Comparison of ENCODE assay signal across 9 mouse cellular contexts in the genomic region with DNA sequence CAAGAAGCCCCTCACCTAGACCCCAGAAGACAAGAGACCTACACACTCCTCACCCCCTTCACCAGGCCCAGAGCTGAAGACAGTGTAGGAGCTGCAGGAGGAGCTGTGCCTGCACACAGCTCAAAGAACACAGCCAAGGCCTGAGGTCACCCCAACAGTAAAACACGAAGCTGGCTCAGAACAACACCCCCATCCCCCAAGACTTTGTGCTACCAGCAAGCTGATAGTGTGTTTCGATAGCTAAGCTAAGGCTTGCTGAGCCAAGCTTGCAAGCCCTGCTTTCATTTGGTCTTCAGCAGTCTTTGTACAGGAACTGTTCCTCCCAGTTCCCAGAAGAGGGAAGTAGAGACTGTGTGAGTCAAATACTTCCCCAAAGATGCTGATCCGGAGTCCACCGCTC. TPM values are rescaled to one million over a fixed set of nuclear protein-coding genes. Genes with fewer than 3 reads are reported as not detected.
DNase-seq lines count a peak whose midpoint lies in the region; ATAC-seq and TF ChIP-seq lines count a peak whose summit lies in the region.
"Had no signal": no experiment of that assay in that cellular context is flagged by ENCODE, and none has a peak within 500 bp of the region (broad histone marks: within the 10 kb centered on the region; RNA-seq: fewer than 3 reads in every experiment).

No protein-coding gene starts in this region.

- H3K9ac ChIP-seq in heart, embryonic 11.5 days (ENCODE audit: low read depth, low read length): no peak overlapping the region
- no peak overlapping the region for H3K9ac ChIP-seq in kidney, postnatal 0 days (ENCODE audit: low read depth, low read length)
- peak overlapping the region; percentile 1 for H3K9ac ChIP-seq in stomach, embryonic 16.5 days (ENCODE audit: low read length)
- H3K9ac ChIP-seq: embryonic facial prominence, embryonic 12.5 days had no signal

- no peaks in the 10 kb centered on the region for H3K27me3 ChIP-seq in heart, embryonic 11.5 days (ENCODE audit: control insufficient read depth, insufficient read depth, low read length)
- H3K27me3 ChIP-seq in spleen, adult 2 months (ENCODE audit: control insufficient read depth, insufficient read depth, low read length): no peaks in the 10 kb centered on the region
- no peaks in the 10 kb centered on the region for H3K27me3 ChIP-seq in kidney, postnatal 0 days (ENCODE audit: insufficient read depth, low read length)
- H3K27me3 ChIP-seq in stomach, embryonic 16.5 days (ENCODE audit: control insufficient read depth, insufficient read depth, low read length): no peaks in the 10 kb centered on the region
- H3K27me3 ChIP-seq: embryonic facial prominence, embryonic 12.5 days had no signal

- H3K36me3 ChIP-seq in heart, embryonic 11.5 days (ENCODE audit: control insufficient read depth, insufficient read depth, low read length): no peaks in the 10 kb centered on the region
- no peaks in the 10 kb centered on the region for H3K36me3 ChIP-seq in spleen, adult 2 months (ENCODE audit: control insufficient read depth, insufficient read depth, low read length)
- H3K36me3 ChIP-seq in kidney, postnatal 0 days (ENCODE audit: insufficient read depth, low read length): peaks cover 4% of the 10 kb centered on the region; the same call in 1 of the 2 replicates
- H3K36me3 ChIP-seq in stomach, embryonic 16.5 days (ENCODE audit: control insufficient read depth, insufficient read depth, low read length): no peaks in the 10 kb centered on the region
- H3K36me3 ChIP-seq: embryonic facial prominence, embryonic 12.5 days had no signal

- no peak for TF ChIP-seq POLR2A in spleen, adult 2 months (IDR thresholded peaks at IDR 0.05; ENCODE audit: low read depth, low read length)

- no peak overlapping the region for H3K4me2 ChIP-seq in heart, embryonic 11.5 days
- no peak overlapping the region for H3K4me2 ChIP-seq in kidney, postnatal 0 days (ENCODE audit: low read length)
- no peak overlapping the region for H3K4me2 ChIP-seq in stomach, embryonic 16.5 days (ENCODE audit: low read depth, low read length)
- H3K4me2 ChIP-seq: embryonic facial prominence, embryonic 12.5 days had no signal

- WGBS in heart, embryonic 11.5 days (ENCODE audit: insufficient replicate concordance): 64% methylated on average over 4 of the region's 4 CpGs
- WGBS in spleen, adult 2 months: 29% methylated on average over 4 of the region's 4 CpGs
- 46% methylated on average over 4 of the region's 4 CpGs for WGBS in kidney, postnatal 0 days
- WGBS in stomach, embryonic 16.5 days: 56% methylated on average over 4 of the region's 4 CpGs

- H3K4me1 ChIP-seq in heart, embryonic 11.5 days (ENCODE audit: control insufficient read depth, insufficient read depth, low read length): no peaks in the 10 kb centered on the region
- H3K4me1 ChIP-seq in spleen, adult 2 months (ENCODE audit: control insufficient read depth, insufficient read depth, insufficient read length): peaks cover 6% of the 10 kb centered on the region; the same call in 1 of the 2 replicates
- H3K4me1 ChIP-seq in kidney, postnatal 0 days (replicated peaks; ENCODE audit: insufficient read depth, low read length): no peaks in the 10 kb centered on the region
- peaks cover 6% of the 10 kb centered on the region for H3K4me1 ChIP-seq in stomach, embryonic 16.5 days (ENCODE audit: control insufficient read depth, insufficient read depth, low read length)
- H3K4me1 ChIP-seq: embryonic facial prominence, embryonic 12.5 days had no signal

- H3K9me3 ChIP-seq in heart, embryonic 11.5 days (replicated peaks; ENCODE audit: control insufficient read depth, low read length): no peaks in the 10 kb centered on the region
- H3K9me3 ChIP-seq in kidney, postnatal 0 days (replicated peaks; ENCODE audit: low read length): no peaks in the 10 kb centered on the region
- H3K9me3 ChIP-seq in stomach, embryonic 16.5 days (replicated peaks; ENCODE audit: control insufficient read depth, low read length): no peaks in the 10 kb centered on the region
- H3K9me3 ChIP-seq: embryonic facial prominence, embryonic 12.5 days had no signal

- no peak for ATAC-seq in heart, embryonic 11.5 days (replicated peaks; ENCODE audit: insufficient number of reproducible peaks, low FRiP score, low TSS enrichment)
- no peak; the same call in 1 of the 2 replicates for ATAC-seq in kidney, postnatal 0 days (replicated peaks; ENCODE audit: low FRiP score, low read depth)
- peak; percentile 40; the same call in 1 of the 2 replicates for ATAC-seq in stomach, embryonic 16.5 days (ENCODE audit: insufficient read depth, low FRiP score)

- no peak overlapping the region for H3K27ac ChIP-seq in heart, embryonic 11.5 days (ENCODE audit: low read depth, low read length)
- peak overlapping the region; percentile 54 for H3K27ac ChIP-seq in spleen, adult 2 months (ENCODE audit: insufficient read depth, low read length)
- peak overlapping the region; percentile 36; the same call in 1 of the 2 replicates for H3K27ac ChIP-seq in kidney, postnatal 0 days
- H3K27ac ChIP-seq in stomach, embryonic 16.5 days (ENCODE audit: low read length): peak overlapping the region; percentile 33; the same call in 1 of the 2 replicates
- H3K27ac ChIP-seq: embryonic facial prominence, embryonic 12.5 days had no signal

- DNase-seq in heart, adult 18-20 months: peak; percentile 18 to 55
- DNase-seq in spleen, adult 2 months (ENCODE audit: low read depth in 1 of 2, low spot score in 2 of 2): no peak
- DNase-seq in spleen, postnatal 10 days (ENCODE audit: low spot score in 2 of 2): no peak
- DNase-seq in kidney, postnatal 0 days (ENCODE audit: low spot score): peak; percentile 58
- no peak for DNase-seq in urinary bladder, postnatal 25 days (ENCODE audit: low spot score)
- no peak for DNase-seq in adrenal gland, postnatal 4 days (ENCODE audit: low spot score in 2 of 2)

- no peak overlapping the region for H3K4me3 ChIP-seq in heart, embryonic 11.5 days (ENCODE audit: low read depth, low read length)
- H3K4me3 ChIP-seq in spleen, adult 2 months (ENCODE audit: extremely low read depth, insufficient read depth, insufficient read length): no peak overlapping the region
- H3K4me3 ChIP-seq in kidney, postnatal 0 days (replicated peaks; ENCODE audit: low read depth, low read length): no peak overlapping the region
- no peak overlapping the region for H3K4me3 ChIP-seq in stomach, embryonic 16.5 days (replicated peaks; ENCODE audit: low read length)
- H3K4me3 ChIP-seq: embryonic facial prominence, embryonic 12.5 days had no signal

- no peak for TF ChIP-seq CTCF in spleen, adult 2 months (IDR thresholded peaks at IDR 0.05; ENCODE audit: extremely low read depth, insufficient read depth, insufficient read length, insufficient replicate concordance)
- peak; percentile 54; the same call in 1 of the 2 replicates for TF ChIP-seq CTCF in kidney, postnatal 0 days (IDR thresholded peaks at IDR 0.05; ENCODE audit: low read depth)

RNA-seq across cellular contexts. Expression of a gene that starts 7.7 kb away (rescaled TPM):
- 1 to 10 TPM; 7.6 to 8.1 TPM for total RNA-seq in heart, adult 18-20 months (2021)
- polyA plus RNA-seq in heart, embryonic 11.5 days (2014; fragmentation: Nextera tagmentation; extraction: Ambion mirVana): 3.6 TPM in 2 replicates
- polyA plus RNA-seq in spleen, adult 2 months (2012; rRNA removed): 5.1 and 5.6 TPM in 2 replicates
- 6.0 and 6.7 TPM in 2 replicates for polyA plus RNA-seq in kidney, postnatal 0 days (2015; fragmentation: Nextera tagmentation; extraction: Ambion mirVana)
- polyA plus RNA-seq in stomach, embryonic 16.5 days (2015; fragmentation: Nextera tagmentation; extraction: Ambion mirVana): 6.7 TPM in 2 replicates
- total RNA-seq in adrenal gland, postnatal 4 days (2021): 10 to 100 TPM; 28.0 to 29.2 TPM

RNA-seq across cellular contexts. Expression of a gene that starts 46.8 kb away (rescaled TPM):
- 10 to 100 TPM; 17.1 to 17.3 TPM for total RNA-seq in heart, adult 18-20 months (2021)
- 11.9 and 13.8 TPM in 2 replicates for polyA plus RNA-seq in heart, embryonic 11.5 days (2014; fragmentation: Nextera tagmentation; extraction: Ambion mirVana)
- 9.9 and 10.0 TPM in 2 replicates for polyA plus RNA-seq in spleen, adult 2 months (2012; rRNA removed)
- polyA plus RNA-seq in kidney, postnatal 0 days (2015; fragmentation: Nextera tagmentation; extraction: Ambion mirVana): 12.3 and 14.1 TPM in 2 replicates
- polyA plus RNA-seq in stomach, embryonic 16.5 days (2015; fragmentation: Nextera tagmentation; extraction: Ambion mirVana): 6.4 and 7.2 TPM in 2 replicates
- 10 to 100 TPM; 51.3 to 53.2 TPM for total RNA-seq in adrenal gland, postnatal 4 days (2021)

RNA-seq across cellular contexts. Expression of a gene that starts 57.5 kb away (rescaled TPM):
- 10 to 100 TPM; 13.6 to 13.9 TPM for total RNA-seq in heart, adult 18-20 months (2021)
- polyA plus RNA-seq in heart, embryonic 11.5 days (2014; fragmentation: Nextera tagmentation; extraction: Ambion mirVana): 5.8 and 6.6 TPM in 2 replicates
- 18.7 and 22.5 TPM in 2 replicates for polyA plus RNA-seq in spleen, adult 2 months (2012; rRNA removed)
- polyA plus RNA-seq in kidney, postnatal 0 days (2015; fragmentation: Nextera tagmentation; extraction: Ambion mirVana): 3.6 and 4.6 TPM in 2 replicates
- 6.7 and 8.2 TPM in 2 replicates for polyA plus RNA-seq in stomach, embryonic 16.5 days (2015; fragmentation: Nextera tagmentation; extraction: Ambion mirVana)
- 10 to 100 TPM; 47.3 to 48.8 TPM for total RNA-seq in adrenal gland, postnatal 4 days (2021)

RNA-seq across cellular contexts. Expression of a gene that starts 57.6 kb away (rescaled TPM):
- 1 to 10 TPM; 3.3 to 4.2 TPM for total RNA-seq in heart, adult 18-20 months (2021)
- 22.6 and 25.3 TPM in 2 replicates for polyA plus RNA-seq in heart, embryonic 11.5 days (2014; fragmentation: Nextera tagmentation; extraction: Ambion mirVana)
- 10.7 and 11.3 TPM in 2 replicates for polyA plus RNA-seq in spleen, adult 2 months (2012; rRNA removed)
- 7.8 and 8.2 TPM in 2 replicates for polyA plus RNA-seq in kidney, postnatal 0 days (2015; fragmentation: Nextera tagmentation; extraction: Ambion mirVana)
- polyA plus RNA-seq in stomach, embryonic 16.5 days (2015; fragmentation: Nextera tagmentation; extraction: Ambion mirVana): 19.6 and 21.8 TPM in 2 replicates
- 10 to 100 TPM; 19.1 to 20.3 TPM for total RNA-seq in adrenal gland, postnatal 4 days (2021)

Comparison
In these comparisons a context has a peak if more than half of its experiments do, and no peak if none do; other contexts are left out.
1. DNase-seq: peak in heart, adult 18-20 months (2 of 2) and kidney, postnatal 0 days (single experiment); none in spleen, adult 2 months (0 of 2), spleen, postnatal 10 days (0 of 2), urinary bladder, postnatal 25 days (single experiment) and adrenal gland, postnatal 4 days (0 of 2).